Mouse (Mus musculus) fat pad, adult 2 months (tissue): ENCODE data around the gene Ppl.
A peak's percentile ranks its signal among the peaks of the same experiment; 100 is the strongest.

Experiments
- DNase-seq: peaks from one replicate; pipeline ENCODE4 v3.0.0-alpha.2; 2011; ENCODE audit warnings: low read depth, low spot score; ENCODE audit errors: extremely low read depth

Gene Ppl

GRCm38 (mm10) chr16:5132401-5132801, at the start of gene Ppl:
Ppl (minus strand) TSS chr16:5132421.
- no peak for DNase-seq

GRCm38 (mm10) chr16:5172636-5173035, 40.4 kb upstream of the Ppl start:
- DNase-seq: no peak

GRCm38 (mm10) chr16:5168829-5169228, 36.6 kb upstream of the Ppl start:
- DNase-seq: no peak

DNA sequence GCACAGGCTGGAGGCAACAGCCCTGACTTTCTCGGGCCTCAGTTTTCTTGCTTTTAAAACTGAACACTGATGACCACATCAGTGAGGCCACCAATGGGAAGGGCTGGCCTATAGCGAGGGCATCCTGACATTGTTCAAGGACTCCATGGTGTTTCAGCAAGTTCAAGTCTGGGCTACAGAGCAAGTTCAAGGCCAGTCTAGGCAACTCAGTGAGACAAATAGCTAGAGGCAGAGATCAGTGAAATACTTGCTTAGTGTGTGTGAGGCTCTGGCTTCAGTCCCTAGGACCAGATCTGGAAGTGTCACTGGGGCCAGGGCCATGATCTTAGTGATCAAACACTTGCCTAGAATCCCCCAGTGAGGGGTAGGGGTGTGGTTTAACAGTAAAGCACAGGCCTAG, 35.8 kb upstream of the Ppl start:
- no peak for DNase-seq

DNA sequence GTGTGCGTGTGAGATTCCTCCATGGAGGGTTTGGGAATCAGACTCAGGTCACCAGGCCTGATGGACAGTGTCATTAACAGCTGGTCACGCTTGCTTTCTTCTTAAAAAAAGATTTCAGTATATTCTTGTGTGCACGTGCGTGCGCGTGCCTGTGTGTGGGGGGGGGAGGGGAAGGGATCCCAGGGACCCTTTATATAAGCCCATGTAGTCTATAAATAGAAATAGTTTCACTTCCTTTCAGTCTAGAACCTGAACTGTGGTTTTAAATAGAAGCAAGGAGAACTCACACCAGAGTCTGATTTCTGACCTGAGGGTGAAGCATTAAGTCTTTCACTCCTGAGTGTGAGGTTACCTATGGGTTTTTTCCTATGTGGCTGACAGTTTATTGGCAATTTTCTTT, 32.1 kb upstream of the Ppl start:
- DNase-seq: no peak

- no peak for DNase-seq
Measured at GRCm38 (mm10) chr16:5159248-5159647, 27.0 kb upstream of the Ppl start.

DNA sequence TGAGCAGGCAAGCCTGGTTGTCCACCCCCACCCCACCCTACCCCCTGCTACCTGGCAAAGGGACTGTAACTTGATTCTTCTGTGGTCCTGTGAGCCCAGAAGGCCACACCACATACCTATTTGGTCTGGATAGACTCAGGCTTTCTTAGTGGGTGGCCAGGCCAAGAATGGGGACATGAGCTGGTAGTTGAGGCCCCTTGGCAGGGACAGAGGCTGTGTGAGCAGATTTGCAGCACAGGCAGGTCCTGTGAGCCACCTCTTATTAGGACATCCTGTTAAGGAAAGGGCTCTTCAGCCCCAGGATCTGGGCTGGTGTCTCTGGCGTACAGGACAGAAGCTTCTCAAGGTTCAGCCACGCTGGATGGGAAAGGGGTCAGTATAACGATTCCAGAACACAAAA, 24.9 kb upstream of the Ppl start:
- DNase-seq: no peak

GRCm38 (mm10) chr16:5156495-5156894, 24.3 kb upstream of the Ppl start:
- DNase-seq: no peak

GRCm38 (mm10) chr16:5155014-5155413, 22.8 kb upstream of the Ppl start:
- no peak for DNase-seq

GRCm38 (mm10) chr16:5153299-5154026, 21.2 kb upstream of the Ppl start:
- no peak for DNase-seq

DNA sequence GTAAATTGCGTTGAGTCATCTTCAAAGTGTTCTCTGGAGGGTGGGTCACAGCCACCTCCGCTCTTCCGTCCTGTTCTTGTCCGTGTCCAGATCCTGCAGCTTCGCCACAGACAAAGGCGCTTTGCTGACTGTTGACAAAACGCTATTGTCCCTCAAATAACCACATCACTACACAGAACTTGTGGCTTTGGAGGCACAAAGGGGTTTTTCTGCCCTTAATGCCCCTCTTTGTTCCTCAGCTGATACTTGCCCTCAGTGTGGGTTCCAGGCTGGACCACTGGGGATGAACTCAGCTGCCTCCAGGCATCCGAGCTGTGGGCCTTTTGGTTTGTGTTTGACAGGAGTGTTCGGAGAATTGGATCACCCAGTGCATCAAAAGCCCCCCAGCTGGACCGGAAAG, 18.3 kb upstream of the Ppl start:
- DNase-seq: no peak

- no peak for DNase-seq
Measured at GRCm38 (mm10) chr16:5147037-5147385, 14.8 kb upstream of the Ppl start, which contains the start of gene Sec14l5. Sec14l5 (plus strand) TSS chr16:5147109.

DNA sequence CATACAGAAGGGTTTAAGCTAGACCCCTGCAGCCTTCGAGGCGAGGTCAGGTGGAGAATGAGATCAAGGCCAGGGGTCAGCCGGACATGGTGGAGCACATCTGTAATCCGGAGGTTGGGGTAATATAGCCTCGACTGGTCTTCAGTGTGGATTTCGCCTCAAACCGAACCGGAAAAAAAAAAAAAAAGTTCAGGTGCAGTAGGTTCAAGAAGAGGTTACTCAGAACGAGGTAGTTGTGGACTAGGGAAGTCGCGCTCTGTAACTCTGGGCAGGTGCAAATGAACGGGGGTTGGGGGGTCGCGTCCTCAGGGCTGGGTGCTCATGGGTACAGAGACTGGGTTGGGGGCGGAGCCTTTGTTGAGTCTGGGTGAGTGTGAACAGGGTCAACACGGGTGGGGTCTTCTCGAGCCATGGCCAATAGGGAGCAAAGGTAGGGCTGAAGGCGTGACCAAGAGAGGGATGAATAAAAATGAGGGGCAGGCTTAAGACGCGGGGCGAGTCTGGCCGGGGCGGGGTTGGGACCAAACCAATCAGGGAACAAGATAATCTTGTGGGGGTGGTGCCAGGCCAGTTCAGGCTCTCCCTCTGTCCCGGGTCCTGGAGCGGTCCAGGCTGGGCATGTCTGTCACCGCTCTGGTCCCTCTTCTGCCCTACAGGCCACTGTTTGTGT, 14.3 kb upstream of the Ppl start:
- DNase-seq: no peak

DNA sequence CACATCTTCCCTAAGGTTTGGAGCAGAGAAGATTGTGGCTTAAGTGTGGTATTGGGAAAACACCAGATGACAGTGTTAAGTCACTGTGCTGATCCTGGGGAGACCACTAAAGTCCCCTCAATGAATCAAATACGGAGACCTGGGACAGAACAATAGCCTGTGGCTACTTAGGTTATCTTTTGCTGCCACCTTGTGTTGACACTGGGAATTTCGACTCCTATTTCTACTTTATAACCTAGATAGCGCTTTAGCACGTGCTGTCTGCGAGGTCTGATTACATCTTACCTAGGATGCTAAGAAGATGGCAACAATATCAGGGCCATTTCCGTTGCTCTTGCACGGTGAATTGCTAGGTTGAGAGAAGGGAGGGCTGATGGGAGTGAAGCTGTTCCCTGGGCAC, 13.3 kb upstream of the Ppl start:
- DNase-seq: no peak

DNA sequence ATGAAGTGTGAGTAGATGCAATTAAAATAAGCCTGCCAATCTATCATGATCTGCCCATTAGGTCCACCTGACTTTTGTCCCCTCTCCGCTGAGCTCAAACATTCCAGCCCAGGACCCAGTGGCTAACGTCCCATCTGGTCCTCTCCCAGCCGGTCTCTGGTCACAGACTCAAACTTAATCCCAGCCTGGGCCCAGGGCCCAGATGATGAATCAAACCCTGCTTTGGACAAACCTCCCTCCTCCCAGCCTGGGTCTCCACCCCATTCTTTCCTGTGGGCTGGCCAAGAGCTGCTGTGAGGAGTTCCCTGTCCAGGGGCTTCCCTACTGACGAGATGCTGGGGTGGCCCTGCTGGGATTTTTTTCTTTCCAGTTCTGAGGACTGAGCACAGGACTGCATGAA, 7.5 kb upstream of the Ppl start:
- DNase-seq: no peak

GRCm38 (mm10) chr16:5137006-5137540, 4.9 kb upstream of the Ppl start:
- DNase-seq: no peak

- DNase-seq: peak; percentile 70
Measured at GRCm38 (mm10) chr16:5136505-5136904, 4.3 kb upstream of the Ppl start.

GRCm38 (mm10) chr16:5135551-5136261, 3.5 kb upstream of the Ppl start:
- DNase-seq: no peak

DNA sequence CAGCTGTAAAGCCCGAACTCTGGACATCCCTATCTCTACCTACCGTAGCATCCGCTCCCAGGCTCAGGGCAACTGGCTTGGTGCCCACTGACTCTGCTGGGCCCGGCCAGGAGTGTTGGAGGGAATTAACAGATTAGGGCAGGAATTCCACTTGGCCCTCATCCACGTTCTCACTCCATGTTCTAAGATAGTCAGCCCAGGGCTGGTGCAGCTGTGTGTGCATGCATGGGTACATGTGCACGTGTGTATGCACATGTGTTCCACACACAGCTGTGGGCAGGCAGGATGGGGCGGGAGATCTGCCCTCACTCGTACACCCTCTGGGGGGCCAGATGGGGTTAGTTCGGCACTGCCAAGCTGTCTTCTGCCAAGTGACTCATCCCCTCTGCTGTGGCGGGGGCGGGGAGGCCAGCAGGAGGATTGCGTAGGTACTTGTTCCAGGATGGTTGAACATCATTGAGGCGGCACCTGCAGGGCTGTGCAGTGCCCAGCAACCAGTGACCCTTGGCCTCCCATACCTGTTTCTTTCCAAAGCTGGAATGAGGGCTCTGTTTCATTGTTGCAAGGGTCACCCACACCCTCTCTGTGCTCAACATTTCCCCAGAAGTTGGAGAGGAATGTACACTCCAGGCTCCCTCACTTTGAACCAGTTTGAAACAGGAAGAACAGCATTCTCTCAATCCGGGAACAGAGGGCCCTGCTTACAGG, 2.6 kb upstream of the Ppl start:
- DNase-seq: peak; percentile 71

GRCm38 (mm10) chr16:5131251-5131922, 834 bp downstream of the Ppl start:
- DNase-seq: no peak

GRCm38 (mm10) chr16:5130766-5131165, 1.5 kb downstream of the Ppl start:
- DNase-seq: no peak
